Mouse (Mus musculus) liver, adult 2 months (tissue): ENCODE results near the gene Ccdc17.

Experiments used
- CTCF ChIP-seq: fragments of 200-500 bp; IDR thresholded peaks from 2 replicates; pipeline ENCODE4 v1.5.1; 2011; ENCODE audit warnings: low read depth, low read length, control low read depth
- POLR2A ChIP-seq: fragments of 200-500 bp; IDR thresholded peaks from 2 replicates; pipeline ENCODE4 v1.6.1; 2011; ENCODE audit warnings: low read length, control low read depth; ENCODE audit not compliant: insufficient read depth; ENCODE audit errors: extremely low read depth

DNA sequence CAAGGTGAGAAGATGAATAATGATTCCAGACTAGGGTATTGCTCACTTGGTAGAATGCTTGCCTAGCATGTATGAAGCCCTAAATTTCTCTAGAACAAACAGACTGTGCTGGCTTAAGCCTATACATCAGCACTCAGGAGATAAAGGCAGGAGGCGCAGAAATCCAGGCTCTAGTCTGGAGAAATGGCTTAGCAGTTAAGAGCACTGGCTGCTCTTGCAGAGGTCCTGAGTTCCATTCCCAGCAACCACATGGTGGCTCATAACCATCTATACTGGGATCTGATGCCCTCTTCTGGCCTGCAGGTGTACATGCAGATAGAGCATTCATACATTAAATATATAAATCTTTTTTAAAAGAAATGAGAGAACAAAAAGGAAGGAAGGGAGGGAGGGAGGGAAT, 45.6 kb downstream of the Ccdc17 start:
- no peak for TF ChIP-seq POLR2A
- no peak for TF ChIP-seq CTCF
